Mouse (Mus musculus): Measurements from ENCODE around the gene St3gal3.

DNA sequence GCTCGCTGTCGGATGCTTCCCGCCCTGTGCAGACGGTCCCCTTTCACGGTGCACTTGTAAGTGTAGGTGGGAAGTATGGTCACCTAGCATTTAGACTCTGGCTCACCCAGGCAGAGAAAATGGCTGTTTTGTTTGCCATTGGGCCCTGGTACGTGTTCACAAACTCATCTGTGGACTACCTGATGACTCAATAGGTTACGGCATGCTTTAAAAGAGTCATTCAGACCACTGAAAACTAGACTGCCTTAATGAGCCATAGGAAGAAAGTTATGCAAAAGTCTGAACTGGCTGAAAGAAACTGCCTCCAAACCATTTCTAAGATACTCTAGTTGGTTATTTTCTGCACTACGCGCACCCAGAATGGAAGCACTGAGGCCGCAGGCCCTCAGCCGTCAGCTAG lies 18.6 kb downstream of the St3gal3 start:
- TF ChIP-seq MYB (IDR thresholded peaks at IDR 0.05; ENCODE audit: low read depth, low read length): no peak
- TF ChIP-seq MAX (IDR thresholded peaks at IDR 0.05; ENCODE audit: low read length): no peak
- no peak for TF ChIP-seq TBP (IDR thresholded peaks at IDR 0.05; ENCODE audit: low read depth, low read length)
- TF ChIP-seq CTCF (IDR thresholded peaks at IDR 0.05 in 2 of 3, conservative IDR thresholded peaks at IDR 0.05 in 1 of 3; ENCODE audit: control insufficient read depth in 1 of 3, insufficient read depth in 1 of 3, low read depth in 2 of 3, low read length in 3 of 3, poor library complexity in 1 of 3, severe bottlenecking in 1 of 3): no peak
- no peak for TF ChIP-seq MXI1 (IDR thresholded peaks at IDR 0.05; ENCODE audit: low read depth, low read length)
- no peak for TF ChIP-seq POLR2AphosphoS5 (IDR thresholded peaks at IDR 0.05; ENCODE audit: borderline replicate concordance, low read depth, low read length)
- no peak for TF ChIP-seq ZNF384 (IDR thresholded peaks at IDR 0.05; ENCODE audit: low read depth, low read length)
- no peak for TF ChIP-seq TAL1 (IDR thresholded peaks at IDR 0.05; ENCODE audit: low read length)
- TF ChIP-seq UBTF (IDR thresholded peaks at IDR 0.05; ENCODE audit: borderline replicate concordance, insufficient read depth, low read depth, low read length): no peak
- TF ChIP-seq EP300 (IDR thresholded peaks at IDR 0.05; ENCODE audit: low read depth in 1 of 2, low read length in 2 of 2): no peak
